Mouse (Mus musculus): ENCODE data around the gene Btd.

Gene Btd

DNA sequence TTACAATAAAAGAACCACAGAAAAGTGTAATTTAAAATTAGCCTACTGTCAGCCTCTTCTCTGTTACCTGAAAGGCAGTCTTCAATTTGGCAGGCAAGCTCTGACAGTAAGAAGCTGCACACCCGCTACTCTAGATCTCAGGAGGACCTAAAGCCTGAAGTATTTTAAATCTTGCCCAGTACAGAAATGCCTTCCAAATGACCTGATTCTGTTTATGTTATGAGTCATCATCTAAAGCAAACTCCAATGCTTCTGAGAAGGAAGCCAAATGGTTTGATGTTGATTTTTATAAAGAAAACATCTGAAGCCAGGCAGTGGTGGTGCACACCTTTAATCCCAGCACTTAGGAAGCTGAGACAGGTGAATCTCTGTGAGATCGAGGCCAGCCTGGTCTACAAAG, 59.5 kb downstream of the Btd start:
- no peak for DNase-seq (ENCODE audit: low read depth, low spot score)

DNA sequence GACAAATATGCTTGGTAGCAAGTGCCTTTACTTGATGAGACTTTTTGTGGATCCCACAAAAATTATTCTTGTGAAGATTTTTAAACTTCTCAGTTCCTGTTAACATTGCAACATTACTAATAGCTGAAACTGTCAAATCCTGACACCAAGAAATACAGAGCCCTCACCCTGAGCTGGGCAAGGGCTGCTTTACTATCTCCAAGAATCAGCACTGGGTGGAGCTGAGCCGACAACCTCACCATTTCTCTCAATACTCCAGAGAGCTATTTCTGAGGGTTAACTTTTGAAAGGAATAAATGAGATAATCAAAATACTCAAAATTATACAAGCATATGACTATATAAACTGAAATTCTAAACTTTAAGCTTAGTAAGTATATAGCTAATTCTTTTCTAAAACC, 68.5 kb downstream of the Btd start:
- no peak for DNase-seq (ENCODE audit: low read depth, low spot score)

DNA sequence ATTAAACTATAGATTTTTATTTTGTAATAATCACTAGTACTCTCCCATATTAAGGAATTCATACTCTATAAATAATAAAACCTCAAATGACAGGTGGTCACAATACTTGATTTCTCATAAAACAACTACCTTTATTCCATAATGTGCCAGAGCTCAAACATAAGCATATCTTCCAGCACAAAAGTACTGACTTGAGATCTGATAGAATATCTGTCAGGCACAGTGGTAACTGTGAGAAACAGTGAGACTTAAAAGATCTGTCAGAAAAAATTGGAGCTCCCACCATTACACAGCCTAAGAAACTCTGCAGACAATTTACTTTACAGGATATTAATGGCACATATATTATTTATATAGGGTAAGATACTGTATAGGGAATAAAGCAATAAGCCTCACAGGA, 74.8 kb downstream of the Btd start:
- DNase-seq (ENCODE audit: low read depth, low spot score), result no peak

DNA sequence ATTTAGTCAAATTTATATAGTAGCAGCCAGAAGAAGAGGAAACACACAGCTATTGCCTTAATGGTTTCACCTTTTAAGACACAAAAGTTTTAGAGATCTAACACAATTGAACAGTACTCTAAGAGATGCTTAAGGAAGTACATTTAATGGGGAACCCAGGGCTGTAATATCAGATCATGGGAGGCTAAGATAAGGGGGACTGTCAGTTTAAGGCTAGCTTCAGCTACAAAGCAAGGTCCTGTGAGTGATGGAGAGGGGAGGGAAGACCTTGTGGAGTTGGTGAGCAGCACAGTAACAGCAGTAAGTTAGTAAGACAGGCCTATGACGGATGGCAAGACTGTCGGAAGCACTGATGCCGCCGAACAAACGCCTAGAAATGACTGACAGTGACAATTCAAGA, 76.5 kb downstream of the Btd start:
- no peak for DNase-seq (ENCODE audit: low read depth, low spot score)
